Mouse (Mus musculus) embryonic facial prominence, embryonic 12.5 days (tissue): ENCODE measurements around the gene Gcnt2. TPM values are rescaled to one million over a fixed set of nuclear protein-coding genes. Genes with fewer than 3 reads are reported as not detected.
"Not testable (repeated sequence)": the region's sequence is repeated elsewhere in the genome, so short reads cannot be mapped to it uniquely, and the experiment has no call there.

Source experiments
- ATAC-seq: fragments of 200-750 bp; cut with Nextera tagmentation; 2 replicates; pipeline ENCODE4 v1.8.0; 2017; ENCODE audit not compliant: insufficient number of reproducible peaks, insufficient read depth, low FRiP score, low TSS enrichment
- H3K27ac ChIP-seq: fragments of 300-500 bp; sonication (generic); 2 replicates; pipeline ENCODE4 v1.5.1; 2016; ENCODE audit warnings: mild to moderate bottlenecking
- H3K27me3 ChIP-seq: fragments of 300-500 bp; sonication (generic); 2 replicates; pipeline ENCODE4 v1.6.1; 2016; ENCODE audit warnings: mild to moderate bottlenecking, moderate library complexity
- H3K36me3 ChIP-seq: fragments of 300-500 bp; sonication (generic); 2 replicates; pipeline ENCODE4 v1.6.1; 2016; ENCODE audit warnings: mild to moderate bottlenecking
- H3K4me1 ChIP-seq: fragments of 300-500 bp; sonication (generic); 2 replicates; pipeline ENCODE4 v1.6.1; 2016
- H3K4me2 ChIP-seq: fragments of 300-500 bp; sonication (generic); replicated peaks from 2 replicates; pipeline ENCODE4 v1.6.1; 2016; ENCODE audit warnings: mild to moderate bottlenecking, moderate library complexity
- H3K4me3 ChIP-seq: fragments of 300-500 bp; sonication (generic); 2 replicates; pipeline ENCODE4 v1.5.1; 2016; ENCODE audit warnings: mild to moderate bottlenecking
- H3K9ac ChIP-seq: fragments of 300-500 bp; sonication (generic); 2 replicates; pipeline ENCODE4 v1.6.1; 2016; ENCODE audit warnings: mild to moderate bottlenecking, moderate library complexity
- H3K9me3 ChIP-seq: fragments of 300-500 bp; sonication (generic); 2 replicates; pipeline ENCODE4 v1.6.1; 2016; ENCODE audit warnings: mild to moderate bottlenecking, moderate library complexity
- WGBS: fragments of 180-500 bp; shearing (Covaris S2); methylation state at CpG from one replicate; pipeline ENCODE4 v1.1.7; 2016; 5-methylcytosine and 5-hydroxymethylcytosine counted together
- polyA plus RNA-seq: library from polyadenylated mRNA; unstranded; fragments of >200 nt; fragmentation: Nextera tagmentation; extraction: Ambion mirVana; gene quantifications from 2 replicates; pipeline ENCODE4 v1.2.1, GENCODE M21; 2016

The Gcnt2 gene
- polyA plus RNA-seq, 1 experiment from 2014 or later, result 2.9 TPM

- 64% methylated on average over 2 of the region's 2 CpGs for WGBS
- H3K27me3 ChIP-seq, result no peaks in the 10 kb centered on the region
- no peaks in the 10 kb centered on the region for H3K9me3 ChIP-seq
- no peaks in the 10 kb centered on the region for H3K36me3 ChIP-seq
- H3K4me3 ChIP-seq, result no peak overlapping the region
- H3K9ac ChIP-seq, result no peak overlapping the region
- no peak for ATAC-seq
- H3K4me1 ChIP-seq, result no peaks in the 10 kb centered on the region
- no peak overlapping the region for H3K27ac ChIP-seq
- H3K4me2 ChIP-seq, result no peak overlapping the region
Observed at GRCm38 (mm10) chr13:40979321-40979720, 119.8 kb downstream of the Gcnt2 start.

- Histone ChIP-seq H3K4me1 (no peaks in the 10 kb centered on the region), H3K27me3 (no peaks in the 10 kb centered on the region), H3K36me3 (no peaks in the 10 kb centered on the region), H3K4me2 (no peak overlapping the region), H3K27ac (no peak overlapping the region), H3K4me3 (no peak overlapping the region), H3K9ac (no peak overlapping the region), H3K9me3 (no peaks in the 10 kb centered on the region)
- no peak for ATAC-seq
- WGBS, result 74% methylated on average over 1 of the region's 1 CpGs
Observed at GRCm38 (mm10) chr13:40982759-40983158, 123.2 kb downstream of the Gcnt2 start.

- no peak overlapping the region for H3K27ac ChIP-seq
- no peak overlapping the region for H3K4me3 ChIP-seq
- no peak overlapping the region for H3K4me2 ChIP-seq
- H3K4me1 ChIP-seq, result no peaks in the 10 kb centered on the region
- no peaks in the 10 kb centered on the region for H3K27me3 ChIP-seq
- H3K36me3 ChIP-seq, result no peaks in the 10 kb centered on the region
- no peak overlapping the region for H3K9ac ChIP-seq
- WGBS, result 90% methylated on average over 5 of the region's 5 CpGs
- H3K9me3 ChIP-seq, result no peaks in the 10 kb centered on the region
- ATAC-seq, result no peak
Observed at GRCm38 (mm10) chr13:40986081-40986480, 126.5 kb downstream of the Gcnt2 start.

- H3K36me3 ChIP-seq, H3K27ac ChIP-seq, H3K4me2 ChIP-seq, ATAC-seq, H3K4me1 ChIP-seq, H3K4me3 ChIP-seq, H3K9me3 ChIP-seq, H3K9ac ChIP-seq, H3K27me3 ChIP-seq: not testable (repeated sequence)
- 60% methylated on average over 4 of the region's 4 CpGs for WGBS
Observed at GRCm38 (mm10) chr13:40987608-40988303, 128.2 kb downstream of the Gcnt2 start.

- WGBS, result 72% methylated on average over 2 of the region's 2 CpGs
- Histone ChIP-seq H3K4me2 (no peak overlapping the region), H3K36me3 (no peaks in the 10 kb centered on the region), H3K9ac (no peak overlapping the region), H3K27me3 (no peaks in the 10 kb centered on the region), H3K4me3 (no peak overlapping the region), H3K4me1 (no peaks in the 10 kb centered on the region), H3K27ac (no peak overlapping the region), H3K9me3 (no peaks in the 10 kb centered on the region)
- ATAC-seq, result no peak
Observed at GRCm38 (mm10) chr13:40988418-40988817, 128.9 kb downstream of the Gcnt2 start.

- Histone ChIP-seq H3K36me3 (no peaks in the 10 kb centered on the region), H3K4me2 (no peak overlapping the region), H3K9me3 (no peaks in the 10 kb centered on the region), H3K4me1 (no peaks in the 10 kb centered on the region), H3K9ac (no peak overlapping the region), H3K27me3 (no peaks in the 10 kb centered on the region), H3K4me3 (no peak overlapping the region), H3K27ac (no peak overlapping the region)
- 37% methylated on average over 8 of the region's 8 CpGs for WGBS
- ATAC-seq, result peak; percentile 47; the same call in 1 of the 2 replicates
Observed at GRCm38 (mm10) chr13:40994487-40995263, 135.1 kb downstream of the Gcnt2 start.

GRCm38 (mm10) chr13:40998537-40998936, 139.0 kb downstream of the Gcnt2 start:
- not testable (repeated sequence) for H3K4me3 ChIP-seq, H3K9ac ChIP-seq, ATAC-seq, H3K27ac ChIP-seq, H3K36me3 ChIP-seq, H3K9me3 ChIP-seq, H3K27me3 ChIP-seq, H3K4me2 ChIP-seq
- H3K4me1 ChIP-seq, result peaks cover 10% of the 10 kb centered on the region; the same call in 1 of the 2 replicates
- 89% methylated on average over 5 of the region's 5 CpGs for WGBS

- H3K4me1 ChIP-seq, result peaks cover 10% of the 10 kb centered on the region; the same call in 1 of the 2 replicates
- H3K27ac ChIP-seq, result peak overlapping the region; percentile 97
- peaks cover 14% of the 10 kb centered on the region for H3K36me3 ChIP-seq
- H3K9ac ChIP-seq, result peak overlapping the region; percentile 86
- peak overlapping the region; percentile 95 for H3K4me3 ChIP-seq
- ATAC-seq, result 0 out of 2 replicates have a peak, but pooled peaks have one; percentile 16
- no peaks in the 10 kb centered on the region for H3K9me3 ChIP-seq
- no peaks in the 10 kb centered on the region for H3K27me3 ChIP-seq
- 3% methylated on average over 25 of the region's 25 CpGs for WGBS
- peak overlapping the region; percentile 87 for H3K4me2 ChIP-seq
Observed at GRCm38 (mm10) chr13:41000140-41000925, 140.8 kb downstream of the Gcnt2 start.

- Histone ChIP-seq H3K4me2 (peak within 1 kb of the TSS; percentile 87), H3K27me3 (no peaks in the 10 kb centered on the region), H3K9me3 (no peaks in the 10 kb centered on the region), H3K9ac (peak within 1 kb of the TSS; percentile 86), H3K27ac (peak within 1 kb of the TSS; percentile 97), H3K4me1 (peaks cover 10% of the 10 kb centered on the region; the same call in 1 of the 2 replicates), H3K36me3 (peaks cover 22% of the 10 kb centered on the region), H3K4me3 (peak within 1 kb of the TSS; percentile 95)
- WGBS, result under 1% methylated on average over 58 of the region's 58 CpGs
- ATAC-seq, result peak; percentile 87
Observed at GRCm38 (mm10) chr13:41000926-41001639, 141.5 kb downstream of the Gcnt2 start, which contains the start of gene Pak1ip1. Gene Pak1ip1 (plus strand): TSS chr13:41001023.

- 83% methylated on average over 5 of the region's 5 CpGs for WGBS
- no peak overlapping the region for H3K27ac ChIP-seq
- peaks cover 26% of the 10 kb centered on the region for H3K36me3 ChIP-seq
- H3K9ac ChIP-seq, result no peak overlapping the region
- no peaks in the 10 kb centered on the region for H3K9me3 ChIP-seq
- H3K4me3 ChIP-seq, result peak overlapping the region; percentile 95; the same call in 1 of the 2 replicates
- H3K4me1 ChIP-seq, result peaks cover 10% of the 10 kb centered on the region; the same call in 1 of the 2 replicates
- no peak for ATAC-seq
- H3K27me3 ChIP-seq, result no peaks in the 10 kb centered on the region
- peak overlapping the region; percentile 87 for H3K4me2 ChIP-seq
Observed at GRCm38 (mm10) chr13:41002001-41002400, 142.4 kb downstream of the Gcnt2 start.

GRCm38 (mm10) chr13:41006244-41006643, 146.7 kb downstream of the Gcnt2 start:
- Histone ChIP-seq H3K9ac (no peak overlapping the region), H3K9me3 (no peaks in the 10 kb centered on the region), H3K4me2 (no peak overlapping the region), H3K27ac (no peak overlapping the region), H3K27me3 (no peaks in the 10 kb centered on the region), H3K36me3 (peaks cover 67% of the 10 kb centered on the region), H3K4me1 (peaks cover 7% of the 10 kb centered on the region; the same call in 1 of the 2 replicates), H3K4me3 (no peak overlapping the region)
- 93% methylated on average over 4 of the region's 4 CpGs for WGBS
- ATAC-seq, result no peak
